Mouse (Mus musculus) kidney, postnatal 0 days (tissue): ENCODE measurements around the gene Megf11. TPM values are rescaled to one million over a fixed set of nuclear protein-coding genes. Genes with fewer than 3 reads are reported as not detected.

ENCODE experiments used
- ATAC-seq: fragments of 200-750 bp; cut with Nextera tagmentation; replicated peaks from 2 replicates; pipeline ENCODE4 v1.8.0; 2017; ENCODE audit warnings: low read depth, moderate number of reproducible peaks, moderate TSS enrichment, moderate library complexity; ENCODE audit not compliant: low FRiP score
- DNase-seq: peaks from one replicate; pipeline ENCODE4 v3.0.0-alpha.2; 2016; ENCODE audit warnings: low spot score
- H3K27ac ChIP-seq: fragments of 300-500 bp; sonication (generic); 2 replicates; pipeline ENCODE4 v1.5.1; 2014; ENCODE audit warnings: mild to moderate bottlenecking
- H3K27me3 ChIP-seq: fragments of 300-500 bp; sonication (generic); 2 replicates; pipeline ENCODE4 v1.6.1; 2014; ENCODE audit warnings: low read length, mixed read lengths; ENCODE audit not compliant: insufficient read depth
- H3K36me3 ChIP-seq: fragments of 300-500 bp; sonication (generic); 2 replicates; pipeline ENCODE4 v1.6.1; 2014; ENCODE audit warnings: low read length, mixed read lengths; ENCODE audit not compliant: insufficient read depth
- H3K4me1 ChIP-seq: fragments of 300-500 bp; sonication (generic); replicated peaks from 2 replicates; pipeline ENCODE4 v1.6.1; 2014; ENCODE audit warnings: antibody characterized with exemption, low read length, mixed read lengths; ENCODE audit not compliant: insufficient read depth
- H3K4me2 ChIP-seq: fragments of 300-500 bp; sonication (generic); 2 replicates; pipeline ENCODE4 v1.6.1; 2014; ENCODE audit warnings: mild to moderate bottlenecking, low read length, moderate library complexity, mixed read lengths
- H3K4me3 ChIP-seq: fragments of 300-500 bp; sonication (generic); replicated peaks from 2 replicates; pipeline ENCODE4 v1.5.1; 2014; ENCODE audit warnings: low read depth, low read length
- H3K9ac ChIP-seq: fragments of 300-500 bp; sonication (generic); 2 replicates; pipeline ENCODE4 v1.6.1; 2014; ENCODE audit warnings: low read depth, low read length
- H3K9me3 ChIP-seq: fragments of 300-500 bp; sonication (generic); replicated peaks from 2 replicates; pipeline ENCODE4 v1.6.1; 2016; ENCODE audit warnings: low read length, inconsistent platforms, mixed read lengths
- CTCF ChIP-seq: IDR thresholded peaks from 2 replicates; pipeline ENCODE4 v1.5.1; 2016; ENCODE audit warnings: antibody characterized with exemption, low read depth, mild to moderate bottlenecking, moderate library complexity
- WGBS: fragments of 180-500 bp; shearing (Covaris S2); extraction: QIAGEN DNeasy Blood & Tissue Kit; methylation state at CpG from one replicate; pipeline ENCODE4 v1.1.7; 2014; 5-methylcytosine and 5-hydroxymethylcytosine counted together
- polyA plus RNA-seq: library from polyadenylated mRNA; unstranded; fragments of >200 nt; fragmentation: Nextera tagmentation; extraction: Ambion mirVana; gene quantifications from 2 replicates; pipeline ENCODE4 v1.2.1, GENCODE M21; 2015

The Megf11 gene
- polyA plus RNA-seq, 1 experiment from 2014 or later, result 2.6 TPM

GRCm38 (mm10) chr9:64629802-64630201 is 244.4 kb downstream of the Megf11 start:
- DNase-seq (no peak), ATAC-seq (no peak)
- no peak for TF ChIP-seq CTCF
- Histone ChIP-seq H3K9me3 (no peaks in the 10 kb centered on the region), H3K36me3 (no peaks in the 10 kb centered on the region), H3K4me1 (0 out of 2 replicates have a peak, but pooled peaks cover 7% of the 10 kb centered on the region), H3K4me2 (no peak overlapping the region), H3K27me3 (no peaks in the 10 kb centered on the region), H3K27ac (no peak overlapping the region), H3K4me3 (no peak overlapping the region), H3K9ac (no peak overlapping the region)
- WGBS, result 63% methylated on average over 1 of the region's 1 CpGs

GRCm38 (mm10) chr9:64633169-64633568 is 247.7 kb downstream of the Megf11 start:
- 89% methylated on average over 3 of the region's 3 CpGs for WGBS
- Histone ChIP-seq H3K4me2 (no peak overlapping the region), H3K27ac (no peak overlapping the region), H3K9me3 (no peaks in the 10 kb centered on the region), H3K9ac (no peak overlapping the region), H3K4me1 (peaks cover 13% of the 10 kb centered on the region; the same call in 1 of the 2 replicates), H3K36me3 (no peaks in the 10 kb centered on the region), H3K4me3 (no peak overlapping the region), H3K27me3 (no peaks in the 10 kb centered on the region)
- TF ChIP-seq CTCF, result no peak
- DNase-seq (no peak), ATAC-seq (no peak)

GRCm38 (mm10) chr9:64636111-64636510 is 250.7 kb downstream of the Megf11 start:
- H3K9ac ChIP-seq, result no peak overlapping the region
- no peak overlapping the region for H3K4me3 ChIP-seq
- no peak for TF ChIP-seq CTCF
- H3K27me3 ChIP-seq, result no peaks in the 10 kb centered on the region
- DNase-seq, result no peak
- H3K9me3 ChIP-seq, result no peaks in the 10 kb centered on the region
- WGBS, result 74% methylated on average over 6 of the region's 6 CpGs
- H3K4me1 ChIP-seq, result peaks cover 16% of the 10 kb centered on the region; the same call in 1 of the 2 replicates
- no peak overlapping the region for H3K4me2 ChIP-seq
- ATAC-seq, result no peak
- no peaks in the 10 kb centered on the region for H3K36me3 ChIP-seq
- no peak overlapping the region for H3K27ac ChIP-seq

- DNase-seq, result no peak
- no peaks in the 10 kb centered on the region for H3K36me3 ChIP-seq
- no peak overlapping the region for H3K9ac ChIP-seq
- no peak overlapping the region for H3K4me2 ChIP-seq
- no peak overlapping the region for H3K27ac ChIP-seq
- peaks cover 16% of the 10 kb centered on the region; the same call in 1 of the 2 replicates for H3K4me1 ChIP-seq
- TF ChIP-seq CTCF, result no peak
- 75% methylated on average over 2 of the region's 2 CpGs for WGBS
- ATAC-seq, result no peak
- no peak overlapping the region for H3K4me3 ChIP-seq
- no peaks in the 10 kb centered on the region for H3K9me3 ChIP-seq
- H3K27me3 ChIP-seq, result no peaks in the 10 kb centered on the region
These were observed 251.5 kb downstream of the Megf11 start for GRCm38 (mm10) chr9:64636961-64637360.

GRCm38 (mm10) chr9:64638250-64638649 is 252.8 kb downstream of the Megf11 start:
- 7% methylated on average over 21 of the region's 22 CpGs for WGBS
- Histone ChIP-seq H3K4me1 (peaks cover 16% of the 10 kb centered on the region; the same call in 1 of the 2 replicates), H3K36me3 (no peaks in the 10 kb centered on the region), H3K4me2 (peak overlapping the region; percentile 50), H3K4me3 (no peak overlapping the region), H3K9me3 (no peaks in the 10 kb centered on the region), H3K27ac (no peak overlapping the region), H3K9ac (no peak overlapping the region), H3K27me3 (no peaks in the 10 kb centered on the region)
- TF ChIP-seq CTCF, result no peak
- no peak for DNase-seq
- ATAC-seq, result no peak

- Histone ChIP-seq H3K9ac (no peak overlapping the region), H3K4me3 (no peak overlapping the region), H3K27ac (no peak overlapping the region), H3K4me1 (peaks cover 9% of the 10 kb centered on the region; the same call in 1 of the 2 replicates), H3K27me3 (no peaks in the 10 kb centered on the region), H3K9me3 (no peaks in the 10 kb centered on the region), H3K36me3 (no peaks in the 10 kb centered on the region), H3K4me2 (no peak overlapping the region)
- DNase-seq, result peak; percentile 75
- 13% methylated on average over 5 of the region's 5 CpGs for WGBS
- TF ChIP-seq CTCF, result peak; percentile 83
- no peak for ATAC-seq
These were observed 254.2 kb downstream of the Megf11 start for GRCm38 (mm10) chr9:64639664-64640063.

GRCm38 (mm10) chr9:64644129-64644528 is 258.7 kb downstream of the Megf11 start:
- H3K4me1 ChIP-seq, result no peaks in the 10 kb centered on the region; the same call in 1 of the 2 replicates
- ATAC-seq, result no peak
- H3K4me3 ChIP-seq, result no peak overlapping the region
- H3K9ac ChIP-seq, result no peak overlapping the region
- no peaks in the 10 kb centered on the region for H3K36me3 ChIP-seq
- no peaks in the 10 kb centered on the region for H3K9me3 ChIP-seq
- H3K4me2 ChIP-seq, result no peak overlapping the region
- H3K27me3 ChIP-seq, result no peaks in the 10 kb centered on the region
- 18% methylated on average over 7 of the region's 7 CpGs for WGBS
- TF ChIP-seq CTCF, result no peak
- DNase-seq, result no peak
- no peak overlapping the region for H3K27ac ChIP-seq
